Mouse (Mus musculus) lung, postnatal 14 days (tissue): ENCODE results near the gene Rhobtb3.
A peak's percentile ranks its signal among the peaks of the same experiment; 100 is the strongest.
"Not testable (repeated sequence)": the region's sequence is repeated elsewhere in the genome, so short reads cannot be mapped to it uniquely, and the experiment has no call there.

ENCODE experiments used
- DNase-seq: peaks from one replicate; pipeline ENCODE4 v3.0.0; 2021

Gene Rhobtb3

GRCm38 (mm10) chr13:75943189-75944043 is at the start of gene Rhobtb3:
Gene Rhobtb3, minus strand, starts transcription at chr13:75943925.
- peak; percentile 72 for DNase-seq

GRCm38 (mm10) chr13:75992169-75993028 is 48.7 kb upstream of the Rhobtb3 start:
- DNase-seq = no peak

GRCm38 (mm10) chr13:75988096-75988495 is 44.4 kb upstream of the Rhobtb3 start:
- no peak for DNase-seq

- peak; percentile 7 for DNase-seq
These were observed 38.2 kb upstream of the Rhobtb3 start for GRCm38 (mm10) chr13:75981901-75982300.

- no peak for DNase-seq
These were observed 32.9 kb upstream of the Rhobtb3 start for GRCm38 (mm10) chr13:75976649-75977048.

- DNase-seq = no peak
These were observed 32.5 kb upstream of the Rhobtb3 start for GRCm38 (mm10) chr13:75976218-75976617.

GRCm38 (mm10) chr13:75975629-75976028 is 31.9 kb upstream of the Rhobtb3 start:
- DNase-seq = no peak

- no peak for DNase-seq
These were observed 30.8 kb upstream of the Rhobtb3 start for GRCm38 (mm10) chr13:75974481-75974880.

- no peak for DNase-seq
These were observed 23.1 kb upstream of the Rhobtb3 start, which contains the start of gene Spata9 for GRCm38 (mm10) chr13:75966850-75967249. Gene Spata9, plus strand, starts transcription at chr13:75967150.

GRCm38 (mm10) chr13:75955357-75955992 is 11.8 kb upstream of the Rhobtb3 start:
- no peak for DNase-seq

GRCm38 (mm10) chr13:75950295-75950694 is 6.6 kb upstream of the Rhobtb3 start:
- no peak for DNase-seq

- DNase-seq = no peak
These were observed 507 bp upstream of the Rhobtb3 start for GRCm38 (mm10) chr13:75944044-75944820.

GRCm38 (mm10) chr13:75942731-75943130 is 994 bp downstream of the Rhobtb3 start:
- DNase-seq = no peak

- DNase-seq = no peak
These were observed 2.0 kb downstream of the Rhobtb3 start for GRCm38 (mm10) chr13:75941518-75942295.

GRCm38 (mm10) chr13:75940791-75941517 is 2.8 kb downstream of the Rhobtb3 start:
- no peak for DNase-seq

GRCm38 (mm10) chr13:75938866-75939265 is 4.9 kb downstream of the Rhobtb3 start:
- no peak for DNase-seq

GRCm38 (mm10) chr13:75933287-75933686 is 10.4 kb downstream of the Rhobtb3 start:
- no peak for DNase-seq

- peak; percentile 35 for DNase-seq
These were observed 12.7 kb downstream of the Rhobtb3 start for GRCm38 (mm10) chr13:75931073-75931472.

GRCm38 (mm10) chr13:75930660-75931059 is 13.1 kb downstream of the Rhobtb3 start:
- no peak for DNase-seq

- no peak for DNase-seq
These were observed 13.7 kb downstream of the Rhobtb3 start for GRCm38 (mm10) chr13:75930023-75930422.

- DNase-seq = not testable (repeated sequence)
These were observed 14.7 kb downstream of the Rhobtb3 start for GRCm38 (mm10) chr13:75929071-75929470.
